Mouse (Mus musculus): ENCODE results near the gene Kcnn1. TPM values are rescaled to one million over a fixed set of nuclear protein-coding genes. Genes with fewer than 3 reads are reported as not detected.
A peak's percentile ranks its signal among the peaks of the same experiment; 100 is the strongest.

Gene Kcnn1
- polyA plus RNA-seq, 1 experiment = 11.9 TPM

DNA sequence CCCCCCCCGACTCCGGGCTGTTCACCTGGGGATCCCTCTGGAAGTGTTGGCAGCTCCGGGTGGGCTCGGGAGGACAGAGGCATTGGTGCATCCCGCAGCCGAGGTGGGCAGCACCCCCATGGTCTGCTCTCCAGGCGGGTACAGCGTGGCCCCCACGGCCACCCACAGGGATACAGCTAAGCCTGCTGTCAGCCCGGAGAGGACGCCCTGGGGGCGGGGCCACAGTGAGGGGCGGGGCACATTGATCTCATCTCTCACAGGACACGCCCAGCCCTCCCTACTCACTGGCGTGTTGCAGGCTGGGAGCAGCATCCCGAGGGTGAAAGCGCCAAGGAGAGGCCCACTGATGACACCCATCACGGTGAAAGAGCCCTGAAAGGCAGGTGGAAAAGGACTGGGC is 24.6 kb upstream of the Kcnn1 start:
- no peak overlapping the region for H3ac ChIP-seq (ENCODE audit: control insufficient read depth, insufficient read length)
- no peaks in the 10 kb centered on the region for H3K36me3 ChIP-seq (ENCODE audit: control insufficient read depth, insufficient read depth)
- no peak overlapping the region for H3K4me2 ChIP-seq (ENCODE audit: low read depth)
- no peaks in the 10 kb centered on the region for H3K79me2 ChIP-seq (ENCODE audit: control insufficient read depth, insufficient read depth)
- H3K27me3 ChIP-seq (ENCODE audit: control insufficient read depth, insufficient read depth, insufficient read length) = no peaks in the 10 kb centered on the region
- no peak overlapping the region for H3K4me3 ChIP-seq
- no peak for TF ChIP-seq REST (IDR thresholded peaks at IDR 0.05; ENCODE audit: insufficient read depth, insufficient read length)
- TF ChIP-seq USF1 (IDR thresholded peaks at IDR 0.05; ENCODE audit: low read depth) = no peak
- TF ChIP-seq MYOD1 (IDR thresholded peaks at IDR 0.05; ENCODE audit: control insufficient read depth in 1 of 3, insufficient read length in 2 of 3, low read depth in 2 of 3) = no peak
- TF ChIP-seq CEBPB (IDR thresholded peaks at IDR 0.05; ENCODE audit: insufficient read depth, poor library complexity, severe bottlenecking) = no peak
- no peak for TF ChIP-seq POLR2AphosphoS2 (IDR thresholded peaks at IDR 0.05; ENCODE audit: insufficient read length, low read depth)
- TF ChIP-seq TCF12 (IDR thresholded peaks at IDR 0.05; ENCODE audit: insufficient read depth, poor library complexity, severe bottlenecking) = no peak
- TF ChIP-seq TCF3 (IDR thresholded peaks at IDR 0.05; ENCODE audit: insufficient read length, low read depth) = no peak
- no peak for TF ChIP-seq SRF (IDR thresholded peaks at IDR 0.05; ENCODE audit: control insufficient read depth, insufficient read length, low read depth)
- TF ChIP-seq MAX (IDR thresholded peaks at IDR 0.05; ENCODE audit: low read depth) = no peak
- no peak for TF ChIP-seq MYOG (IDR thresholded peaks at IDR 0.05; ENCODE audit: control insufficient read depth in 1 of 3, insufficient read depth in 1 of 3, insufficient read length in 2 of 3, low read depth in 2 of 3)
- TF ChIP-seq POLR2A (IDR thresholded peaks at IDR 0.05; ENCODE audit: insufficient read length, low read depth) = no peak
- TF ChIP-seq E2F4 (IDR thresholded peaks at IDR 0.05; ENCODE audit: insufficient read depth) = no peak

DNA sequence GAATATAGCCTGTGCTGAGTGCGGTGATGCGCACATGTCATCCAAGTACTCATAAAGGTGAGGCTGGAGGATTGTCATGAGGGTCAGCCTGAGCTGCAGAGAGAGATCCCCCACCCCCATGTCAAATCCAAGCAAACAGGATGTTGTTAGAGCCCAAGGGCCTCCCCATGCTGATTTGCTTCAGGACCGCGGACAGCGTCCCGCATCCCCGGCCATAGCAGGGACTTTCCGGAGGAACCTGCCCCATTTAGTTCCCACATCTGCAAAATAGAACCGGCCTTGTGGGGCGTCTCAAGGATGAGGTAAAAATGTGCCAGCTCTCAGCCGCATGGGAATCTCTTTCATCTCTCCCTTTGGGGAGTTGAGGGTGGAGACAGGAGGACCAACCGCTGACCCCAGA is 22.6 kb upstream of the Kcnn1 start:
- no peak for TF ChIP-seq POLR2A (IDR thresholded peaks at IDR 0.05; ENCODE audit: insufficient read length, low read depth)
- TF ChIP-seq USF1 (IDR thresholded peaks at IDR 0.05; ENCODE audit: low read depth) = no peak
- peak; percentile 67 for TF ChIP-seq REST (IDR thresholded peaks at IDR 0.05; ENCODE audit: insufficient read depth, insufficient read length)
- no peaks in the 10 kb centered on the region for H3K27me3 ChIP-seq (ENCODE audit: control insufficient read depth, insufficient read depth, insufficient read length)
- no peaks in the 10 kb centered on the region for H3K36me3 ChIP-seq (ENCODE audit: control insufficient read depth, insufficient read depth)
- no peak overlapping the region for H3ac ChIP-seq (ENCODE audit: control insufficient read depth, insufficient read length)
- H3K4me3 ChIP-seq = no peak overlapping the region
- H3K79me2 ChIP-seq (ENCODE audit: control insufficient read depth, insufficient read depth) = no peaks in the 10 kb centered on the region
- H3K4me2 ChIP-seq (ENCODE audit: low read depth) = no peak overlapping the region

DNA sequence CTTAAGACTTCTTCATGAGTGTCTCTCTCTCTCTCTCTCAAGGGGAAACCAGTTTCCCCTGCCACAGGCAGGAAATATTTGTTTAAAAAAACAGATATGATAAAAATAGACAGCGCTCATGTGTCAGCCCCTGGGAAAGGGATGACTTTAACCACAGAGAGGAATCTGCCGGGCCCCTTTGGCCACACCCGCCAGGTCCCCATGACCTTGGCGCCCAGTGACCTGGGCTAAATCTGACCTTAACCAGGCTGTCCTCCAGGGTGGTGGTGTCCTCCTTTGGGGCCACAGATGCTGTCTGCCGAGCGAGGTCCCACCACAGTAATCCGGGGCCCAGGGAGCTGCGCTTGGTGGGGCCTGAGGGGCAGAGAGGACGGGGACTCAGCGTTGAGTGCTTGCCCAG is 21.6 kb upstream of the Kcnn1 start:
- Histone ChIP-seq H3K27me3 (ENCODE audit: control insufficient read depth, insufficient read depth, insufficient read length) (no peaks in the 10 kb centered on the region), H3ac (ENCODE audit: control insufficient read depth, insufficient read length) (no peak overlapping the region), H3K4me2 (ENCODE audit: low read depth) (no peak overlapping the region), H3K4me3 (no peak overlapping the region), H3K79me2 (ENCODE audit: control insufficient read depth, insufficient read depth) (no peaks in the 10 kb centered on the region), H3K36me3 (ENCODE audit: control insufficient read depth, insufficient read depth) (no peaks in the 10 kb centered on the region)
- peak in 1 of 3 experiments; percentile 8 for TF ChIP-seq MYOG (IDR thresholded peaks at IDR 0.05; ENCODE audit: control insufficient read depth in 1 of 3, insufficient read depth in 1 of 3, insufficient read length in 2 of 3, low read depth in 2 of 3)
- no peak for TF ChIP-seq MYOD1 (IDR thresholded peaks at IDR 0.05; ENCODE audit: control insufficient read depth in 1 of 3, insufficient read length in 2 of 3, low read depth in 2 of 3)

GRCm38 (mm10) chr8:70884186-70884585 is 21.1 kb upstream of the Kcnn1 start:
- no peak overlapping the region for H3K4me2 ChIP-seq (ENCODE audit: low read depth)
- no peak overlapping the region for H3ac ChIP-seq (ENCODE audit: control insufficient read depth, insufficient read length)
- TF ChIP-seq E2F4 (IDR thresholded peaks at IDR 0.05; ENCODE audit: insufficient read depth) = no peak
- no peak for TF ChIP-seq SRF (IDR thresholded peaks at IDR 0.05; ENCODE audit: control insufficient read depth, insufficient read length, low read depth)
- no peak for TF ChIP-seq MYOD1 (IDR thresholded peaks at IDR 0.05; ENCODE audit: control insufficient read depth in 1 of 3, insufficient read length in 2 of 3, low read depth in 2 of 3)
- no peak for TF ChIP-seq POLR2AphosphoS2 (IDR thresholded peaks at IDR 0.05; ENCODE audit: insufficient read length, low read depth)
- TF ChIP-seq POLR2A (IDR thresholded peaks at IDR 0.05; ENCODE audit: insufficient read length, low read depth) = no peak
- no peak for TF ChIP-seq REST (IDR thresholded peaks at IDR 0.05; ENCODE audit: insufficient read depth, insufficient read length)
- no peak for TF ChIP-seq USF1 (IDR thresholded peaks at IDR 0.05; ENCODE audit: low read depth)
- no peak for TF ChIP-seq TCF12 (IDR thresholded peaks at IDR 0.05; ENCODE audit: insufficient read depth, poor library complexity, severe bottlenecking)
- TF ChIP-seq MAX (IDR thresholded peaks at IDR 0.05; ENCODE audit: low read depth) = no peak
- no peak for TF ChIP-seq TCF3 (IDR thresholded peaks at IDR 0.05; ENCODE audit: insufficient read length, low read depth)
- no peak for TF ChIP-seq CEBPB (IDR thresholded peaks at IDR 0.05; ENCODE audit: insufficient read depth, poor library complexity, severe bottlenecking)
- no peak for TF ChIP-seq MYOG (IDR thresholded peaks at IDR 0.05; ENCODE audit: control insufficient read depth in 1 of 3, insufficient read depth in 1 of 3, insufficient read length in 2 of 3, low read depth in 2 of 3)
- no peaks in the 10 kb centered on the region for H3K79me2 ChIP-seq (ENCODE audit: control insufficient read depth, insufficient read depth)
- no peaks in the 10 kb centered on the region for H3K36me3 ChIP-seq (ENCODE audit: control insufficient read depth, insufficient read depth)
- H3K4me3 ChIP-seq = no peak overlapping the region
- H3K27me3 ChIP-seq (ENCODE audit: control insufficient read depth, insufficient read depth, insufficient read length) = no peaks in the 10 kb centered on the region

DNA sequence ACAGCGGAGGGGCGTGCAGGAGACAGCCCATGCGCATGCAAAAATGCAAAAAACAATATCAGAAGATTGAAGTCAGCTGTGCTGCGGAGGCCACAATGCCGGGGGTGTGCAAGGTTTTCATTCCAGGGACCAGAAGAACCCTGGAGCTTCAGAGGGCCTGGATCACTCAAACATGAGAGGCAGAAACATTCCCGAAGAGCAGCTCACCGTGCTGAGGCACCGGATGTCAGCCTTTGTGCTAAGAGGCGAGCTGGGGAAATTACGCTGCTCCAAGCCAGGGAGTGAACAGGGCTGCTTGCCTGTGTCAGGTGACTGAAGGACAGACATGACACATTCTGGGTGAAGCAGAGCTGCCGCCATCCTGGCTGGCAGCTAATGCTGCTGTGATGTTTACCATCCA is 17.5 kb upstream of the Kcnn1 start:
- Histone ChIP-seq H3ac (ENCODE audit: control insufficient read depth, insufficient read length) (no peak overlapping the region), H3K4me3 (no peak overlapping the region), H3K4me2 (ENCODE audit: low read depth) (peak overlapping the region; percentile 3), H3K79me2 (ENCODE audit: control insufficient read depth, insufficient read depth) (no peaks in the 10 kb centered on the region), H3K27me3 (ENCODE audit: control insufficient read depth, insufficient read depth, insufficient read length) (no peaks in the 10 kb centered on the region), H3K36me3 (ENCODE audit: control insufficient read depth, insufficient read depth) (no peaks in the 10 kb centered on the region)
- TF ChIP-seq MAX (IDR thresholded peaks at IDR 0.05; ENCODE audit: low read depth) (no peak), TCF12 (IDR thresholded peaks at IDR 0.05; ENCODE audit: insufficient read depth, poor library complexity, severe bottlenecking) (no peak), POLR2AphosphoS2 (IDR thresholded peaks at IDR 0.05; ENCODE audit: insufficient read length, low read depth) (no peak)
